Mouse (Mus musculus) brain, embryonic 14.5 days (tissue): Measurements from ENCODE around the gene Med27.

ENCODE experiments used
- CTCF ChIP-seq: fragments of 200-500 bp; IDR thresholded peaks from 2 replicates; pipeline ENCODE4 v1.5.1; 2012; ENCODE audit warnings: inconsistent platforms, mild to moderate bottlenecking, moderate library complexity, borderline replicate concordance; ENCODE audit not compliant: insufficient read depth, insufficient read length; ENCODE audit errors: extremely low read depth
- POLR2A ChIP-seq: fragments of 200-500 bp; IDR thresholded peaks from 2 replicates; pipeline ENCODE4 v1.6.1; 2012; ENCODE audit warnings: mild to moderate bottlenecking, inconsistent platforms, borderline replicate concordance; ENCODE audit not compliant: poor library complexity, insufficient read depth, insufficient read length, severe bottlenecking; ENCODE audit errors: extremely low read depth

- TF ChIP-seq CTCF (no peak), POLR2A (no peak)
Measured at GRCm38 (mm10) chr2:29391996-29392395, 45.4 kb downstream of the Med27 start.
